Mouse (Mus musculus): ENCODE results near the gene Hpca. TPM values are rescaled to one million over a fixed set of nuclear protein-coding genes. Genes with fewer than 3 reads are reported as not detected.
A peak's percentile ranks its signal among the peaks of the same experiment; 100 is the strongest.

Gene Hpca
- polyA plus RNA-seq, 1 experiment from 2014 or later = not detected

DNA sequence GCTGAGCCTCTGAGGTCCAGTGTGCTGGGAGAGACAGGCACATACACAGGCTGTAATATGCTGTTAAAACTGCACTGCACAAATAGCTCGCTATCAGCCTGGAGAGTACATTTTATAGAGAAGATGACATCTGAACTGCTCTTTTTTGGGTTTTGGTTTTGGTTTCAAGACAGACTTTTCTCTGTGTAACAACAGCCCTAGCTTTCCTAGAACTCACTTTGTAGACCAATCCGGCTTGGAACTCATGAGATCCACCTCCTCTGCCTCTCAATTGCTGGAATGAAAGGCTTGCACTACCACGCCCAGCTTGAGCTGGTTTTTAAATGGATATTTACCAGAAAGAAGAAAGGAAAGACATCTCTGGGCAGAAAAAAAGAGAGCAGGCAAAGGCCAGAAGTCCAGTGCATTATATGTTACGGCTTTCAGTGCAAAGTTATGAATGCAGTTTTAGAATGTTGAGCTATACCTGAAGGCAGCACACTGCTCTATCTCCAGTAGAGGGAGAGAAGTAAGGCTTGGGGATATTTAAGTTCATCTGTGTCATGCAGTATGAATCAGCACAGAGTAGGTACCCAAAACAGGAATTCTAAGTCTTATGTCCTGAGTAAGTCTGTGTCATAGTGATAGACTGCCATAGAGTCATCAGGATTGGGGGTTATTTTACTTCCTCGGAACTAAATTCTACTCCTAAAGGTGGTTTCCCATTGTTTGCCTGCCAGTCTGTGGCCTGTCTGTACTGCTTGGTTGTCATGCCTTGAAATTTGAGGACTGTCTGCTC is 54.0 kb downstream of the Hpca start:
- Histone ChIP-seq H3K36me3 (ENCODE audit: inconsistent target) (peaks cover 14% of the 10 kb centered on the region), H3K4me3 (ENCODE audit: inconsistent target) (no peak overlapping the region), H3K27ac (peak overlapping the region; percentile 38), H3K79me2 (ENCODE audit: inconsistent target) (peaks cover 100% of the 10 kb centered on the region)
- 80% methylated on average over 5 of the region's 5 CpGs for WGBS (ENCODE audit: missing documents)

DNA sequence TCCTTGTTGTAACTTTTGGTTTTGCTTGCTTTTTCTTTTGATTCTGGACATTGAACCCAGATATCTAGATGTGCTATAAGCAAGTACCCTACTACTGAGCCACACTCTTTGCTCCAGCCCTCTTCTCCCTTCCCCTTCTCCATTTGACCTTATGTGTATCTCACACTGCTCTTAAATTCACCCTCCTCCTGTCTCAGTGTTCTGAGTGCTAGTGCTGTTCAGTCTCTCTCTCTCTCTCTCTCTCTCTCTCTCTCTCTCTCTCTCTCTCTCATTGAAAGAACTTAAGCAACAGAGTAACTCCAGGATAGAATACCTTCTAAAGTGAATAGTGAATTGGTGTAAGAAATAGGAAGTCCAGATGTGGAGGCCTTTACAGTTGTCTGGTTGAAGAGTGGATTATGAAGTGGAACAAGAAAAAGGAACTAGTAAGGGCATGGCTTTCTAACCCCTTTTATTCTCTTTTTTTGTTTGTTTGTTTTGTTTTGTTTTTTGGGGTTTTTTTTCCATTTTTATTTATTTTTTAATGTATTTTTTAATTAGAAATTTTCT is 56.1 kb downstream of the Hpca start:
- H3K79me2 ChIP-seq (ENCODE audit: inconsistent target) = peaks cover 100% of the 10 kb centered on the region
- no peak overlapping the region for H3K4me3 ChIP-seq (ENCODE audit: inconsistent target)
- H3K36me3 ChIP-seq (ENCODE audit: inconsistent target) = no peaks in the 10 kb centered on the region
- peak overlapping the region; percentile 28; the same call in 1 of the 2 replicates for H3K27ac ChIP-seq

DNA sequence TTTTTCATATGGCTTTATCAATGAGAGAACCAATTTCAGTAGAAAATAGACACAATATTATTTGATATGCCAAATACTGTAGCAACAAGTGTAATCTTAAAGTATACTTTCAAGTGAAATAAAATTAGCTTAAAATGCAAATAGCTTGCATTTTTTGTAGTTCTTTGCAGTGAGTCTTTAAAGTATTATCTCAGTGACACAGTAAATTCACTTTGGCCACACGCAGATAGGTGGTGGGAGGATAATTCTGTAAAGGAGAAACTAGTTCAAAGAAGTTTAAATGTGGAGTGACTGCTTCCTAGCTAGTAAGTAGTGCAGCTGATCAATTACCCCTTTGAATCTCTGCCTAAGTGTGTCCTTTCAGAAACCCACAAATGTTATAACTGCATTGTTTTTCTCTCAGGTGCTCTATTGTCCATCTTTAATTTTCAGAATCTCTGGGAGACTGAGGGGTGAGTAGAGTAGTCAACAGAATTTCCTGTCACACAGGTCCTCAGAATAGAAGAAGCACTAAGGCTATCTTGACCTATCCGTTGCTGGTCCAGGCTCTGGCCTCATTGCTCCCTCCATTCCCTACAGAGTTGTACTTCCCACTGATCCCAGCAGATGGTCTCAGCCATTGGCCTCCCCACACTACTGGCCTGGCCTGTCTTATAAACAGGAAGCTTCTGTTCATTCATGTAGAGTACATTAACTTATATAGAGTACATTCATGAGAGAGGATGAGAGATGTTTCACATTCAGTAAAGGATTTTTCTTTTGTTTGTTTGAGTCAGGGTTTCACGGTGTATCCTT is 59.4 kb downstream of the Hpca start:
- H3K79me2 ChIP-seq (ENCODE audit: inconsistent target) = peaks cover 90% of the 10 kb centered on the region
- H3K36me3 ChIP-seq (ENCODE audit: inconsistent target) = no peaks in the 10 kb centered on the region
- 90% methylated on average over 3 of the region's 3 CpGs for WGBS (ENCODE audit: missing documents)
- 0 out of 2 replicates have a peak overlapping the region, but pooled peaks have one; percentile 12 for H3K27ac ChIP-seq
- no peak overlapping the region for H3K4me3 ChIP-seq (ENCODE audit: inconsistent target)

Other genes with a start within 250 kb of the Hpca start
- gene Trim62, start 238.5 kb downstream of the Hpca start, polyA plus RNA-seq (2018) = 2.5 to 3.6 TPM (median 3.1 TPM) in 3 replicates
- gene Azin2, start 159.6 kb downstream of the Hpca start, polyA plus RNA-seq (2018) = 1.1 to 4.3 TPM (median 1.8 TPM) in 3 replicates
- gene Ak2, start 130.1 kb downstream of the Hpca start, polyA plus RNA-seq (2018) = 63.1 to 68.1 TPM (median 64.7 TPM) in 3 replicates
- 46.8 to 75.4 TPM (median 72.8 TPM) in 3 replicates for gene Rnf19b, start 63.8 kb downstream of the Hpca start, polyA plus RNA-seq (2018)
- not detected in 3 replicates for gene Tmem54, start 16.5 kb downstream of the Hpca start, polyA plus RNA-seq (2018)
- gene Fndc5, start 15.0 kb upstream of the Hpca start, polyA plus RNA-seq (2018) = not detected in 3 replicates
- gene S100pbp, start 67.7 kb upstream of the Hpca start, polyA plus RNA-seq (2018) = 12.7 to 13.9 TPM (median 12.9 TPM) in 3 replicates
- 13.2 to 26.2 TPM (median 14.8 TPM) in 3 replicates for gene Yars, start 67.7 kb upstream of the Hpca start, polyA plus RNA-seq (2018)
- 33.1 to 77.6 TPM (median 57.0 TPM) in 3 replicates for gene C77080, start 139.4 kb upstream of the Hpca start, polyA plus RNA-seq (2018)
- gene Sync, start 165.6 kb upstream of the Hpca start, polyA plus RNA-seq (2018) = 0.06 TPM in 1 of 3 replicates, not detected in the others
- 32.9 to 76.1 TPM (median 53.5 TPM) in 3 replicates for gene Rbbp4, start 213.3 kb upstream of the Hpca start, polyA plus RNA-seq (2018)
- gene Zbtb8os, start 213.7 kb upstream of the Hpca start, polyA plus RNA-seq (2018) = 45.1 to 98.1 TPM (median 63.4 TPM) in 3 replicates